Comparison of ENCODE assay signal across 9 mouse cellular contexts in genomic region chr4:33208881-33209841, GRCm38 (mm10). TPM values are rescaled to one million over a fixed set of nuclear protein-coding genes. Genes with fewer than 3 reads are reported as not detected.
DNase-seq lines count a peak whose midpoint lies in the region; ATAC-seq lines count a peak whose summit lies in the region.
"Had no signal": no experiment of that assay in that cellular context is flagged by ENCODE, and none has a peak within 500 bp of the region (broad histone marks: within the 10 kb centered on the region; RNA-seq: fewer than 3 reads in every experiment).

Gene Srsf12 (plus strand): TSS chr4:33208991.

- 3% methylated on average over 64 of the region's 65 CpGs for WGBS in heart, embryonic 10.5 days
- WGBS in forebrain, embryonic 16.5 days: 4% methylated on average over 62 of the region's 65 CpGs
- 1% methylated on average over 55 of the region's 65 CpGs for WGBS in kidney, embryonic 16.5 days
- 4% methylated on average over 65 of the region's 65 CpGs for WGBS in liver, embryonic 12.5 days (ENCODE audit: insufficient replicate concordance)

- peak; percentile 92 for ATAC-seq in forebrain, embryonic 16.5 days
- ATAC-seq in kidney, embryonic 16.5 days (ENCODE audit: low FRiP score, low TSS enrichment): peak; percentile 86
- ATAC-seq in liver, embryonic 12.5 days: peak; percentile 51

- no peaks in the 10 kb centered on the region for H3K36me3 ChIP-seq in heart, embryonic 10.5 days
- no peaks in the 10 kb centered on the region for H3K36me3 ChIP-seq in forebrain, embryonic 16.5 days (ENCODE audit: control insufficient read depth, insufficient read depth)
- H3K36me3 ChIP-seq in kidney, embryonic 16.5 days (ENCODE audit: insufficient read depth, low read length): no peaks in the 10 kb centered on the region
- H3K36me3 ChIP-seq in liver, embryonic 12.5 days: no peaks in the 10 kb centered on the region
- H3K36me3 ChIP-seq: G1E had no signal

- peaks cover 13% of the 10 kb centered on the region for H3K4me1 ChIP-seq in heart, embryonic 10.5 days
- H3K4me1 ChIP-seq in forebrain, embryonic 16.5 days (replicated peaks; ENCODE audit: control insufficient read depth, insufficient read depth, low read length): peaks cover 10% of the 10 kb centered on the region
- peaks cover 11% of the 10 kb centered on the region; the same call in 1 of the 2 replicates for H3K4me1 ChIP-seq in kidney, embryonic 16.5 days (ENCODE audit: insufficient read depth, low read length)
- H3K4me1 ChIP-seq in liver, embryonic 12.5 days: peaks cover 17% of the 10 kb centered on the region

- H3K27me3 ChIP-seq in heart, embryonic 10.5 days (ENCODE audit: insufficient read depth, poor library complexity, severe bottlenecking): 0 out of 2 replicates have a peak, but pooled peaks cover 3% of the 10 kb centered on the region
- H3K27me3 ChIP-seq in forebrain, embryonic 16.5 days (replicated peaks; ENCODE audit: control insufficient read depth, insufficient read depth, low read length): no peaks in the 10 kb centered on the region
- H3K27me3 ChIP-seq in kidney, embryonic 16.5 days (ENCODE audit: insufficient read depth, low read length): no peaks in the 10 kb centered on the region
- peaks cover 25% of the 10 kb centered on the region for H3K27me3 ChIP-seq in liver, embryonic 12.5 days (replicated peaks)

- DNase-seq in heart, embryonic 10.5 days (ENCODE audit: low spot score): peak; percentile 75
- no peak for DNase-seq in heart, adult 8-10 months (ENCODE audit: low spot score)
- DNase-seq in cerebellum, adult 18-20 months: peak; percentile 75 to 77
- peak; percentile 64 for DNase-seq in neural tube, embryonic 10.5 days (ENCODE audit: extremely low spot score, low spot score)
- peak; percentile 51 for DNase-seq in testis, postnatal 10 days (ENCODE audit: low spot score)

- H3K4me3 ChIP-seq in heart, embryonic 10.5 days: peak within 1 kb of the TSS; percentile 85
- peak within 1 kb of the TSS; percentile 71 for H3K4me3 ChIP-seq in forebrain, embryonic 16.5 days (replicated peaks; ENCODE audit: low read length)
- peak within 1 kb of the TSS; percentile 73 for H3K4me3 ChIP-seq in kidney, embryonic 16.5 days (ENCODE audit: low read length)
- peak within 1 kb of the TSS; percentile 51 for H3K4me3 ChIP-seq in liver, embryonic 12.5 days

- peak within 1 kb of the TSS; percentile 77 for H3K27ac ChIP-seq in heart, embryonic 10.5 days
- peak within 1 kb of the TSS; percentile 65 for H3K27ac ChIP-seq in forebrain, embryonic 16.5 days (ENCODE audit: low read length)
- H3K27ac ChIP-seq in kidney, embryonic 16.5 days (ENCODE audit: low read length): no peak within 1 kb of the TSS
- H3K27ac ChIP-seq in liver, embryonic 12.5 days: no peak within 1 kb of the TSS

- peak within 1 kb of the TSS; percentile 76 for H3K4me2 ChIP-seq in forebrain, embryonic 16.5 days (ENCODE audit: low read length)
- peak within 1 kb of the TSS; percentile 100 for H3K4me2 ChIP-seq in kidney, embryonic 16.5 days (replicated peaks; ENCODE audit: low read depth, low read length)
- H3K4me2 ChIP-seq in liver, embryonic 12.5 days: peak within 1 kb of the TSS; percentile 84

- H3K9me3 ChIP-seq in heart, embryonic 10.5 days: no peaks in the 10 kb centered on the region
- H3K9me3 ChIP-seq in forebrain, embryonic 16.5 days (ENCODE audit: control insufficient read depth, low read length): 0 out of 2 replicates have a peak, but pooled peaks cover 2% of the 10 kb centered on the region
- no peaks in the 10 kb centered on the region for H3K9me3 ChIP-seq in kidney, embryonic 16.5 days (ENCODE audit: low read length)
- no peaks in the 10 kb centered on the region for H3K9me3 ChIP-seq in liver, embryonic 12.5 days (replicated peaks)

- H3K9ac ChIP-seq in forebrain, embryonic 16.5 days (replicated peaks; ENCODE audit: low read depth, low read length): peak within 1 kb of the TSS; percentile 86
- peak within 1 kb of the TSS; percentile 84 for H3K9ac ChIP-seq in kidney, embryonic 16.5 days (replicated peaks; ENCODE audit: low read length)
- peak within 1 kb of the TSS; percentile 52 for H3K9ac ChIP-seq in liver, embryonic 12.5 days

RNA-seq across cellular contexts. Expression of gene Srsf12, which starts in this region (rescaled TPM):
- polyA plus RNA-seq in heart, embryonic 10.5 days (2016; fragmentation: Nextera tagmentation; extraction: Ambion mirVana): 1.5 and 1.9 TPM in 2 replicates
- not detected for total RNA-seq in heart, adult 8-10 months (2022)
- 36.4 and 44.2 TPM in 2 replicates for polyA plus RNA-seq in forebrain, embryonic 16.5 days (2015; fragmentation: Nextera tagmentation; extraction: Ambion mirVana)
- polyA plus RNA-seq in kidney, embryonic 16.5 days (2015; fragmentation: Nextera tagmentation; extraction: Ambion mirVana): 5.0 and 5.5 TPM in 2 replicates
- polyA plus RNA-seq in liver, embryonic 12.5 days (2016; fragmentation: Nextera tagmentation; extraction: Ambion mirVana): 0.37 and 0.72 TPM in 2 replicates
- polyA plus RNA-seq: G1E had no signal

Comparison
In these comparisons a context has a peak if more than half of its experiments do, and no peak if none do; other contexts are left out.
1. Peak in ATAC-seq, H3K4me3 ChIP-seq, H3K9ac ChIP-seq and H3K4me2 ChIP-seq in liver, embryonic 12.5 days; RNA of the gene not detected or under 1 TPM.
2. H3K27ac ChIP-seq: peak in heart, embryonic 10.5 days (single experiment) and forebrain, embryonic 16.5 days (single experiment); none in kidney, embryonic 16.5 days (single experiment) and liver, embryonic 12.5 days (single experiment).
3. Peak in every context shown above with its lines, with median percentiles within 50 percentile points of each other: H3K4me3 ChIP-seq, ATAC-seq, H3K4me2 ChIP-seq and H3K9ac ChIP-seq.